Mouse (Mus musculus) naive thymus-derived CD4-positive, alpha-beta T cell, adult 2 months (primary cell): ENCODE data around the gene Dab1.

Experiments
- DNase-seq: peaks from one replicate; pipeline ENCODE4 v3.0.0-alpha.2; 2011; ENCODE audit warnings: low read depth

Dab1 gene

DNA sequence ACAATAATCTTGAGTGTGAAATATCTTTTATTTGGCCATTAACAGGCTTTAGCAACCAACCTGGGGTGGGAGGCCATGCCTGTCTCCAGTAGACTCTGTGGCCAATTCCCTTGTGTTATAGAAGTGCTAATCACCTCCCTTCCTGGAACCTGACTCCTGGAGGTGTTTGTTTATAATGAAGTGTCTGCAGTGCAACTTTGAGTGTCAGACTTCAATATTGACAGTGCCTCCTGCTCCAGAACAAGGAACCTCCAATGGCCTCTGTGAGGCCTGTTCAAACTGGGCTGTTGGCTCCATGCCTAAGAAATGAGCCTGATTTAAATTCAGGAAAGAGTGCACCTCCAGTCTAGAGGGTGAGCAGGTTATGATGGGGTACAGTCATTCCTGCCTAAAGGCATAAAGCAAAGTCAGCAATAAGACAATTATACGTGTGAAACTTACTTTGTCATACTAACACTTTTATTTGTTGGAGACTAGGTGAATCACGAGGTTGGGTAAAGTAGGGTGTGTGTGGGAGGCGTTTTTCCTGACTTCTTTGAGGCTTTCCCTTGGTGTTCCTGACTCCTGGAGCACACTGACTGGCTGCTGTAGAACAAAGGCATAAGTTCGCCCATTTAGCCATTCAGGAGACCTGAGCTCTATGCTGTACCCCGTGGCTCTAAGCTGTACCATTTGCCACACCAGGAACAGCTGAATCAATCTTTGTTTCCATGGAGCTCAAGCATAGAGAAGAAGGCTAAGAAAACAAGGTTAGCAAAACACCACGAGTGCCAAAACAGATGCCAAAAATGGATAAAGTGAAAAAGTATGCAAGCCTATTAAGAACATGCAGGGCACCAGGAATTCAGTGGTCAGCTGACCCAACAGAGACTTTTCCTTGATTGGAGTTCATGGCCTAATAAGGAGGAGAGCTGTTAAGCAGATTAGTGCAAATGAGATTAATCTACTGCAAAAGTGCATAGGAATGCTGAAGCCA, 978.6 kb downstream of the Dab1 start:
- DNase-seq: no peak

DNA sequence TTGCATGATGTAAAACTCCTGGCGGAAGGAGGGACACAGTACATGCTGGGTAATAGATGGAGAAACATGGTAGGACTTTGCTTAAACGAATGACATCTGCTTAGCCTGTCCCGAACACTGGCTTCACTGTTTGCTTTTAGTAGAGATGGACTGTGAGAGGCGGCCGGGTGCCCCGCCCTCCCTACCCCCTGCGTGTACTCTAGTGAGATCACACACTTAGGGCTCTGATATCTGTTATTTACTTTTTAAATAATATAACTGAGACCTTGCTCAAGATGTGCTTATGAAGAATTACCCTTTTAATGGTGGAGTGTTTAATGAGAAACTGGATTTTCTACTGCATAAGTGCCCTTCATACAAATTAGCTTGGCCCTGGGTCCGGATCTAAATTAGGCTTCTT, 983.6 kb downstream of the Dab1 start:
- no peak for DNase-seq

- no peak for DNase-seq
Observed at GRCm38 (mm10) chr4:104604298-104604697, 985.1 kb downstream of the Dab1 start.

DNA sequence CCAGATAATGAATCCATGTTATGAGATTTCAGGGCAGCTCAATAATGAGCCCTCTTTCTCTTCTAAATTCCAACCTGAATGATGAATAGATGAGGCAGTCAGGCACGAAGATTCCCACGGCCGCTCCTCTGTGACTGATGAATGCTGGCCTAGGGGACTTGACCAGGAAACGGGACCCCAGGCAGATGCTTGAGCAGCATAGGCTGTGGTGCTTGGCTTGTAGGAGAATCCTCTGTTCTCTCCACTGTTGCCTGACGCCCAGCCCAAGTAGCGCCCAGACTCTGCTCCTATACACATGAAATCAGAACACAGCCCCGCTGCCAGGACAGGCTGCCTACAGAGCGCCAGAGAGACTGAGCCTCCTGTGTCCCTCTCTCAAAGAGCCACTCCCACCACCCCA, 987.7 kb downstream of the Dab1 start:
- no peak for DNase-seq

- DNase-seq: no peak
Observed at GRCm38 (mm10) chr4:104607636-104608035, 988.5 kb downstream of the Dab1 start.

- DNase-seq: no peak
Observed at GRCm38 (mm10) chr4:104619452-104619851, 1000.3 kb downstream of the Dab1 start.

GRCm38 (mm10) chr4:104625316-104625715, 1006.2 kb downstream of the Dab1 start:
- DNase-seq: no peak

GRCm38 (mm10) chr4:104628708-104629107, 1009.5 kb downstream of the Dab1 start:
- no peak for DNase-seq

DNA sequence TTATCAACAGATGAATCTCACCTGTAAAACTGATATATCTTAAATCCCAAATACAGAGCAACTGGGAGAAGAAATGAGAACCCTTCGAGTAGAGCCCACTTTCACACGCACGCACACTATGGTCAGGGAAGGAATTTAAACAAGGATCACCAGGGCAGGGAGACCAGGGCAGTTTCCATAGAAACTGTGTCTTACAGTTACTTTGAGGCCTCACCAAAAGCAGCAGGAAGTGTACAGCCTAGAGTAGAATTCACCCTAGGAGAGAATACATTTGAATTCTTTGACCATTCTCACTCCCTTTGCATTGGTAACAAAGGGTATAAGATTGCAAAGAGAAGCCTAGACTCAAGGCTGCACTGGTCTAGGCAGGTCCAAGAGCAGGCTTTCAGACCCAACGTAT, 1017.9 kb downstream of the Dab1 start:
- no peak for DNase-seq

- no peak for DNase-seq
Observed at GRCm38 (mm10) chr4:104640617-104641016, 1021.5 kb downstream of the Dab1 start.

DNA sequence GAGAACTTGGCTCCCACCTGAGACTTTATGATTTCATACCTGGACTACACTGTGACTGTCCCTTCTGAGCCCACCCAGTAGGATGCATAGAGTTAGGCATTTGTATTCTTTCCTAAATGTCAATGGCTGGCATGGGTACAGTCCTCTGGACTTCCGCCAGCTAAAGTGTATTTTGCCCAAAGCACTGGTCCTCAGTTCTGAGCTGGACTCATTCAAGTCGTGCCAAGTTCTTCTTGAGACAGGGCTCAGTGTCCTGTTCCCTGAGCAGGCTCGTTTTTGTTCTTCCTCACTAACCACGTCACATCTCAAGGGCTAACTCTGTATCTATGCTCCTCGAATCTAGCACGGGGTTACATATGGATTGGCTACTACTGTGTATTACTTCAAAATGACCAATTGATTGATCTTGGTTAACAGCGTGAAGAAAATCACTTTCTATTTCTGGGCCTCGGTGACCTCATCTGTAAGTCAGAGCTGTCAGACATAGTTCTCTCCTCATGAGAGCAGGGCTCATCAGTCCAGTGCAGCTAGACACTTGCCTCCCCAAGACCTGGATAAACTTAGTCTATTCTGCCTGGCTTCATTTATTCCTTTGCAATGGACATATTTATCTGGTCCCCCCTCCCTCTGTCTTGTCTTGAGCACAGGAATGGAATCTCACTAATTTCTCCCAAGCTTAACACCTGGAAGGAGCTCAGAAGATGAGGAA, 1023.8 kb downstream of the Dab1 start:
- no peak for DNase-seq

GRCm38 (mm10) chr4:104643534-104644356, 1024.6 kb downstream of the Dab1 start:
- no peak for DNase-seq

GRCm38 (mm10) chr4:104644357-104644630, 1025.1 kb downstream of the Dab1 start:
- DNase-seq: no peak

DNA sequence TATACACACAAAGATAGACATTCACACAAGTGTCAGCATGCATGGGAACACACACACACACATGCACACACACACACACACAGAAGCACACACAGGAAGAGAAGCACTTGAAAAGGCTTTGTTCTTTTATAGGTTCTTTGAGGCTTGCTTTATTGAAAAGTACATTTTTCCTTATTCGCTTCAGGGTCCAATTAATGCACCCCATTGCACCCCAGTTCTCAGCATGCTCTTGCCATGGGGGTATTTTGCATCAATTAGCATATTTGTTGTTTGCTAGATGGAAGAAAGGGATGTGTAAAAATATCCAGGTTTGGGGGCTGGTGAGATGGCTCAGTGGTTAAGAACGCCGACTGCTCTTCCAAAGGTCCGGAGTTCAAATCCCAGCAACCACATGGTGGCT, 1025.7 kb downstream of the Dab1 start:
- no peak for DNase-seq

- DNase-seq: no peak
Observed at GRCm38 (mm10) chr4:104651761-104652160, 1032.6 kb downstream of the Dab1 start.

DNA sequence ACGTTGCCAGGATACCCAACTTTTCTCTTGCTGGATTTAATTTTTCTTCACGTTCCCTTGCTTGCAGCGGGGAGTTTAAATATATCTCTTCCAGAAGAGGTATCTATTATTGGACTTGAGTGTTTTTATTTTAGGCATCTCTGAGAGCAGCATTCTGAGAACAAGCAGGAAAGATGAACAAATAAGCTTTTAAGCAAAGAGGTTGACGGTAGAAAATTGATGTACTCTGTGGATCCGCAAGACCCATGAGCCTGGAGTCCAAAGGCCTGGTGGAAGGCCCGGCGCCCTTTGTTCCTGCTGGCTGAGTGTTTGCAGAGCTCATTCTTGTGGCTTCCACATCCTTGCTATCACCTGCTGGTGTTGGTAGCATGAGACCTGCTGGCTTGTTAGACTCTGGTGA, 1037.6 kb downstream of the Dab1 start:
- DNase-seq: no peak

GRCm38 (mm10) chr4:104662841-104663614, 1043.9 kb downstream of the Dab1 start:
- DNase-seq: no peak

GRCm38 (mm10) chr4:104665553-104665952, 1046.4 kb downstream of the Dab1 start:
- no peak for DNase-seq

DNA sequence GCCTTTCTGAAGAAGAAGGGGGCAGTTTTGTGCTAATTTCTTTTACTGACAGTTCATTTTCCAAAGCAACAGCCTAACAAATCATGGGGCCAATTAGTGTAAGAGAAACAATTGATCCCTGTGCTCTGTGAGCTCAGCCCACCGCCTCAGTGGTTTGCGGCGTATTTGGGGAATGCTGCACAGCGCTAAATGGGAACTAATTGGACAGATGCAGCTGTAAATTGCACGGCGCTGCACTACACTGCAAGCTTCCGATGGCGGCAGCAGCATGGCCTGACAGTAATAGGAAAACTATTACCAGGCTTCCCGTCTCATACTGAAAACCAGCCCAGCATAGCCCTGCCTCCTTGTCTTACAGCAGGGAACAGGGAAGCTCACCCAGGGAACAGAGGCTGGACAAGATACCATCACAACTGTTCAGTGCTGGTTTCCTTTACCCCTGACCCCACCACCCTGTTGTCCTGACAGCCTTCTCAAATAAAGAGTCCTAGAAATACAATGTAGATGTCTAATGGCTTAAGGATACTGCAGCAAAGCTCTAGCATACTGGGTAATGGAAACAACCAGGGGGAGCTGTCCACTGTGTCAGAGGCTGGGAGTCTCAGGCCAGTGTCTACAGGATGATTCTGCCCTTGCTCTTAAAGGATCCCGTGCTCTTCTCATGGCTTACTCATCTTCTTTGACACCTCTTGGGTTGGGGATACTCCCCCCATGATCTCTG, 1047.8 kb downstream of the Dab1 start:
- no peak for DNase-seq

DNA sequence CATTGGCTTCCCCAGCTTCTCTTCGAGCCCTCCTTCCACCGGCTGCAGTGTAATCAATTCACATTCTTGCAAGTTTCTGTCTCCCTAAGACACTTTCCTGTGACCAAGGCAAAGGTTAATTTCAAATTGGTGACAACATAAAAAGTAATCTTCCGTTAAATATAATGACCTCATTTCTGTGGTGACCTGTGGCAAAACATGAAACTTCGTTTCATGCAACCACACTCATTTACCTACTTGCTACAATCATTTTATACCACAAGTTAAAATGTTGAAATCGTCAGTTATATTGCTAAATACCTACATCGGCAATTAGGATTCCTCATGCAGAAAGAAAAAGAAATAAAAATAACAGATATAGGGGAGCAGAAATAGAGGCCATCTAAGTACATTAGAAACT, 1048.9 kb downstream of the Dab1 start:
- DNase-seq: no peak

- DNase-seq: no peak
Observed at GRCm38 (mm10) chr4:104669406-104669805, 1050.2 kb downstream of the Dab1 start.
